Mouse (Mus musculus) liver, postnatal 0 days (tissue): ENCODE measurements at regions not wholly inside any gene's neighbourhood (a gene's known extent, or its start where the extent isn't known, plus 50 kb on each side); places are given as distances from the start of the nearest gene placed in this dataset.

Experiments
- CTCF ChIP-seq: sonication (generic); IDR thresholded peaks from 2 replicates; pipeline ENCODE4 v1.5.1; 2016; ENCODE audit warnings: antibody characterized with exemption, low read depth
- EP300 ChIP-seq: IDR thresholded peaks from 2 replicates; pipeline ENCODE4 v1.6.1; 2016; ENCODE audit warnings: antibody characterized with exemption, low read depth, mild to moderate bottlenecking

- TF ChIP-seq EP300 (no peak), CTCF (no peak)
These were observed 104.6 kb upstream of the 1700056E22Rik start for GRCm38 (mm10) chr1:184138661-184139060.
